In genomic region chr17:81514022-81514421, GRCm38 (mm10) we compare ENCODE assay signal across 32 mouse cellular contexts.
A peak's percentile ranks its signal among the peaks of the same experiment; 100 is the strongest.
DNase-seq lines count a peak whose midpoint lies in the region; ATAC-seq and TF ChIP-seq lines count a peak whose summit lies in the region.
"Had no signal": no experiment of that assay in that cellular context is flagged by ENCODE, and none has a peak within 500 bp of the region (broad histone marks: within the 10 kb centered on the region; RNA-seq: fewer than 3 reads in every experiment).

No protein-coding gene starts in this region.

- no peak for TF ChIP-seq EP300 in lung, postnatal 0 days (IDR thresholded peaks at IDR 0.05)

- H3K27ac ChIP-seq in heart, embryonic 15.5 days, result peak overlapping the region; percentile 32
- peak overlapping the region; percentile 43; the same call in 1 of the 2 replicates for H3K27ac ChIP-seq in kidney, embryonic 16.5 days (ENCODE audit: low read length)
- H3K27ac ChIP-seq in kidney, embryonic 14.5 days (ENCODE audit: low read depth, low read length), result no peak overlapping the region
- H3K27ac ChIP-seq in lung, postnatal 0 days (ENCODE audit: low read length), result no peak overlapping the region
- H3K27ac ChIP-seq: embryonic facial prominence, embryonic 12.5 days; forebrain, embryonic 10.5 days; forebrain, embryonic 15.5 days; hindbrain, embryonic 15.5 days; limb, embryonic 15.5 days; liver, embryonic 13.5 days; midbrain, embryonic 10.5 days; neural tube, embryonic 12.5 days had no signal

- H3K36me3 ChIP-seq in heart, embryonic 15.5 days, result no peaks in the 10 kb centered on the region
- no peaks in the 10 kb centered on the region; the same call in 1 of the 2 replicates for H3K36me3 ChIP-seq in kidney, embryonic 16.5 days (ENCODE audit: insufficient read depth, low read length)
- H3K36me3 ChIP-seq in kidney, embryonic 14.5 days (ENCODE audit: control insufficient read depth, insufficient read depth, low read length), result no peaks in the 10 kb centered on the region
- no peaks in the 10 kb centered on the region for H3K36me3 ChIP-seq in lung, postnatal 0 days (ENCODE audit: insufficient read depth, low read length)
- H3K36me3 ChIP-seq: embryonic facial prominence, embryonic 12.5 days; forebrain, embryonic 10.5 days; forebrain, embryonic 15.5 days; hindbrain, embryonic 15.5 days; limb, embryonic 15.5 days; liver, embryonic 13.5 days; midbrain, embryonic 10.5 days; neural tube, embryonic 12.5 days had no signal

- DNase-seq in embryo, embryonic 11 days, result peak; percentile 12
- DNase-seq in embryo, embryonic 10.5 days (ENCODE audit: low spot score), result no peak
- no peak for DNase-seq in heart, adult 8-10 months (ENCODE audit: low spot score)
- DNase-seq in lung, postnatal 0 days (ENCODE audit: low spot score), result no peak
- DNase-seq: adrenal gland, adult 2 months; adrenal gland, postnatal 36 days; cerebellum, adult 18-20 months; cerebellum, postnatal 10 days; gastrocnemius, postnatal 25 days; heart, adult 18-20 months; heart, postnatal 36 days; liver, embryonic 13.5 days; lung, adult 2 months; lung, postnatal 14 days; right cerebral cortex, adult 18-20 months; spleen, adult 18-20 months; thymus, postnatal 14 days had no signal

- no peak for TF ChIP-seq CTCF in lung, postnatal 0 days (IDR thresholded peaks at IDR 0.05)

- H3K9ac ChIP-seq in heart, embryonic 15.5 days, result no peak overlapping the region
- no peak overlapping the region for H3K9ac ChIP-seq in kidney, embryonic 16.5 days (replicated peaks; ENCODE audit: low read length)
- H3K9ac ChIP-seq in kidney, embryonic 14.5 days (ENCODE audit: low read depth, low read length), result no peak overlapping the region
- no peak overlapping the region for H3K9ac ChIP-seq in lung, postnatal 0 days (replicated peaks; ENCODE audit: low read depth)
- H3K9ac ChIP-seq: embryonic facial prominence, embryonic 12.5 days; forebrain, embryonic 15.5 days; hindbrain, embryonic 15.5 days; limb, embryonic 15.5 days; liver, embryonic 13.5 days; neural tube, embryonic 12.5 days had no signal

- H3K4me2 ChIP-seq in heart, embryonic 15.5 days, result no peak overlapping the region
- no peak overlapping the region for H3K4me2 ChIP-seq in kidney, embryonic 16.5 days (replicated peaks; ENCODE audit: low read depth, low read length)
- no peak overlapping the region for H3K4me2 ChIP-seq in kidney, embryonic 14.5 days (replicated peaks; ENCODE audit: low read depth, low read length)
- H3K4me2 ChIP-seq in lung, postnatal 0 days (replicated peaks; ENCODE audit: low read depth, low read length), result no peak overlapping the region
- H3K4me2 ChIP-seq: embryonic facial prominence, embryonic 12.5 days; forebrain, embryonic 15.5 days; hindbrain, embryonic 15.5 days; limb, embryonic 15.5 days; liver, embryonic 13.5 days; neural tube, embryonic 12.5 days had no signal

- WGBS in heart, embryonic 15.5 days, result 73% methylated on average over 4 of the region's 4 CpGs
- 70% methylated on average over 4 of the region's 4 CpGs for WGBS in kidney, embryonic 16.5 days
- WGBS in kidney, embryonic 14.5 days, result 68% methylated on average over 4 of the region's 4 CpGs
- 83% methylated on average over 4 of the region's 4 CpGs for WGBS in lung, postnatal 0 days

- no peak overlapping the region for H3K4me3 ChIP-seq in heart, embryonic 15.5 days
- H3K4me3 ChIP-seq in kidney, embryonic 16.5 days (ENCODE audit: low read length), result no peak overlapping the region
- H3K4me3 ChIP-seq in kidney, embryonic 14.5 days (ENCODE audit: low read length), result no peak overlapping the region
- no peak overlapping the region for H3K4me3 ChIP-seq in lung, postnatal 0 days (ENCODE audit: low read depth, low read length)
- H3K4me3 ChIP-seq: embryonic facial prominence, embryonic 12.5 days; forebrain, embryonic 10.5 days; forebrain, embryonic 15.5 days; hindbrain, embryonic 15.5 days; limb, embryonic 15.5 days; liver, embryonic 13.5 days; midbrain, embryonic 10.5 days; myocyte; neural tube, embryonic 12.5 days had no signal

- no peaks in the 10 kb centered on the region for H3K9me3 ChIP-seq in heart, embryonic 15.5 days (replicated peaks)
- H3K9me3 ChIP-seq in kidney, embryonic 16.5 days (ENCODE audit: low read length), result no peaks in the 10 kb centered on the region
- no peaks in the 10 kb centered on the region for H3K9me3 ChIP-seq in kidney, embryonic 14.5 days (ENCODE audit: control insufficient read depth, low read length)
- no peaks in the 10 kb centered on the region for H3K9me3 ChIP-seq in lung, postnatal 0 days (ENCODE audit: low read length)
- H3K9me3 ChIP-seq: embryonic facial prominence, embryonic 12.5 days; forebrain, embryonic 10.5 days; forebrain, embryonic 15.5 days; hindbrain, embryonic 15.5 days; limb, embryonic 15.5 days; liver, embryonic 13.5 days; midbrain, embryonic 10.5 days; neural tube, embryonic 12.5 days had no signal

- peaks cover 33% of the 10 kb centered on the region for H3K4me1 ChIP-seq in heart, embryonic 15.5 days (replicated peaks)
- peaks cover 22% of the 10 kb centered on the region for H3K4me1 ChIP-seq in kidney, embryonic 16.5 days (ENCODE audit: insufficient read depth, low read length)
- H3K4me1 ChIP-seq in kidney, embryonic 14.5 days (ENCODE audit: control insufficient read depth, insufficient read depth, low read length), result peaks cover 12% of the 10 kb centered on the region
- no peaks in the 10 kb centered on the region for H3K4me1 ChIP-seq in lung, postnatal 0 days (ENCODE audit: insufficient read depth, low read depth, low read length)
- H3K4me1 ChIP-seq: forebrain, embryonic 15.5 days; liver, embryonic 13.5 days; neural tube, embryonic 12.5 days had no signal

- ATAC-seq in heart, embryonic 15.5 days (replicated peaks; ENCODE audit: insufficient number of reproducible peaks, insufficient read depth, low FRiP score, low read depth), result no peak
- no peak for ATAC-seq in kidney, embryonic 16.5 days (ENCODE audit: low FRiP score, low TSS enrichment)
- no peak for ATAC-seq in kidney, embryonic 14.5 days (ENCODE audit: low FRiP score, low TSS enrichment)
- no peak for ATAC-seq in lung, postnatal 0 days
- ATAC-seq: activated CD4-positive, CD25-positive, alpha-beta regulatory T cell, adult 4 months; forebrain, embryonic 15.5 days; inflammation-experienced regulatory T-cells, adult 6 months; midbrain, embryonic 16.5 days had no signal

- H3K27me3 ChIP-seq in heart, embryonic 15.5 days, result no peaks in the 10 kb centered on the region
- no peaks in the 10 kb centered on the region for H3K27me3 ChIP-seq in kidney, embryonic 16.5 days (ENCODE audit: insufficient read depth, low read length)
- no peaks in the 10 kb centered on the region for H3K27me3 ChIP-seq in kidney, embryonic 14.5 days (ENCODE audit: control insufficient read depth, insufficient read depth, low read length)
- H3K27me3 ChIP-seq in lung, postnatal 0 days (replicated peaks; ENCODE audit: insufficient read depth, low read length), result no peaks in the 10 kb centered on the region
- H3K27me3 ChIP-seq: CH12.LX; embryonic facial prominence, embryonic 12.5 days; forebrain, embryonic 15.5 days; hindbrain, embryonic 15.5 days; limb, embryonic 15.5 days; liver, embryonic 13.5 days; neural tube, embryonic 12.5 days had no signal

Comparison
In these comparisons a context has a peak if more than half of its experiments do, and no peak if none do; other contexts are left out.
1. H3K27ac ChIP-seq: peak in heart, embryonic 15.5 days (single experiment) and kidney, embryonic 16.5 days (single experiment); none in kidney, embryonic 14.5 days (single experiment) and lung, postnatal 0 days (single experiment).